Mouse (Mus musculus) erythroblast, embryonic 14.5 days (primary cell): Measurements from ENCODE around the gene Akr1c14. TPM values are rescaled to one million over a fixed set of nuclear protein-coding genes. Genes with fewer than 3 reads are reported as not detected.
"Not testable (repeated sequence)": the region's sequence is repeated elsewhere in the genome, so short reads cannot be mapped to it uniquely, and the experiment has no call there.

ENCODE experiments used
- H3K27me3 ChIP-seq: 2 replicates; pipeline ENCODE4 v1.6.1; 2012; ENCODE audit warnings: inconsistent platforms; ENCODE audit not compliant: control insufficient read depth
- H3K36me3 ChIP-seq: 2 replicates; pipeline ENCODE4 v1.6.1; 2012; ENCODE audit warnings: mild to moderate bottlenecking, inconsistent platforms; ENCODE audit not compliant: control insufficient read depth
- H3K4me1 ChIP-seq: 2 replicates; pipeline ENCODE4 v1.6.1; 2012; ENCODE audit warnings: inconsistent platforms; ENCODE audit not compliant: control insufficient read depth
- H3K4me3 ChIP-seq: replicated peaks from 2 replicates; pipeline ENCODE3; 2012; ENCODE audit warnings: moderate library complexity, mild to moderate bottlenecking, inconsistent platforms
- H3K9me3 ChIP-seq: 2 replicates; pipeline ENCODE4 v1.6.1; 2012; ENCODE audit warnings: low read length, inconsistent platforms, mixed read lengths; ENCODE audit not compliant: control insufficient read depth
- GATA1 ChIP-seq: IDR thresholded peaks from 2 replicates; pipeline ENCODE4 v1.6.1; 2012; ENCODE audit warnings: low read length, inconsistent platforms, mixed read lengths
- TAL1 ChIP-seq: IDR thresholded peaks from 3 replicates; pipeline ENCODE4 v1.6.1; 2012; ENCODE audit warnings: low read length, inconsistent platforms, mixed read lengths
- polyA plus RNA-seq: library from polyadenylated mRNA; stranded (reverse); fragments of >175 nt; gene quantifications from 2 replicates; pipeline ENCODE4 v1.2.3, GENCODE M21; 2012

Gene Akr1c14
- polyA plus RNA-seq, 1 experiment = not detected

DNA sequence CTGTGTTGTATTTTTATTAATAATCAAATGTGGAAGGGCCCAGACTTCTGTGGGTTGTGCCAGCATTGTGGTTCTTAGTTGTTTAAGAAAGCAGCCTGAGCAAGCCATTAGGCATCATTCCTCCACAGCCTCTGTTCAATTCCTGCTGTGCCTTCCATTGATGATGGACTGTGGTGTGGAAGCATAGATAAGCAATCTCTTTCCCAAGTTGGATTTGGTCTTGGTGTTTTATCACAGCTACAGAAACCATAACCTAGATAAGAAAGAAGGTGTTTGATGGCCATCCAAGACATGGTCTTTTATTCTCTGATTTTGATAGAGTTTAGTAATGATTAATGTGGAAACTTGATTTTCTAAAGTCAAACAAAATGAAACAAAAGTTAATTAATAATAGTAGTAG lies 844 bp downstream of the Akr1c14 start:
- Histone ChIP-seq H3K4me1 (no peaks in the 10 kb centered on the region), H3K9me3 (no peaks in the 10 kb centered on the region), H3K4me3 (no peak overlapping the region), H3K36me3 (no peaks in the 10 kb centered on the region), H3K27me3 (no peaks in the 10 kb centered on the region)
- no peak for TF ChIP-seq GATA1
- TF ChIP-seq TAL1 = no peak

GRCm38 (mm10) chr13:4055450-4055849 lies 6.6 kb downstream of the Akr1c14 start:
- H3K36me3 ChIP-seq = no peaks in the 10 kb centered on the region
- H3K9me3 ChIP-seq = no peaks in the 10 kb centered on the region
- no peak overlapping the region for H3K4me3 ChIP-seq
- H3K4me1 ChIP-seq = no peaks in the 10 kb centered on the region
- TF ChIP-seq GATA1 = no peak
- no peak for TF ChIP-seq TAL1
- no peaks in the 10 kb centered on the region for H3K27me3 ChIP-seq

- no peaks in the 10 kb centered on the region for H3K4me1 ChIP-seq
- no peak overlapping the region for H3K4me3 ChIP-seq
- H3K36me3 ChIP-seq = no peaks in the 10 kb centered on the region
- H3K9me3 ChIP-seq = no peaks in the 10 kb centered on the region
- H3K27me3 ChIP-seq = no peaks in the 10 kb centered on the region
- TF ChIP-seq TAL1 (no peak), GATA1 (no peak)
Measured at GRCm38 (mm10) chr13:4056211-4056610, 7.4 kb downstream of the Akr1c14 start.

DNA sequence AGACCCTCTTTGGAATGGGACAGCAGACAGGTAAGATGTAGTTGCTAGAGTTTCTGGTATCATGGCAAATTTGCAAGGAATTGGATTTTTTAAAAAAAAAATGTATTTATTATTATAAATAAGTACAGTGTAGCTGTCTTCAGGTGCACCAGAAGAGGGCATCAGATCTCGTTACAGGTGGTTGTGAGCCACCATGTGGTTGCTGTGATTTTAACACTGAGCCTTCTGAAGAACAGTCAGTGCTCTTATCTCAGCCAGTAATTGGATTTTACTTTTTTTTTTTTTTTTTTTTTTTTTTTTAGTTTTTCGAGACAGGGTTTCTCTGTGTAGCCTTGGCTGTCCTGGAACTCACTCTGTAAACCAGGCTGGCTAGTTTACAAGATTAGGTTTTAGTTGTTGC lies 9.4 kb downstream of the Akr1c14 start:
- not testable (repeated sequence) for H3K4me3 ChIP-seq, H3K4me1 ChIP-seq, H3K36me3 ChIP-seq, H3K9me3 ChIP-seq, H3K27me3 ChIP-seq

DNA sequence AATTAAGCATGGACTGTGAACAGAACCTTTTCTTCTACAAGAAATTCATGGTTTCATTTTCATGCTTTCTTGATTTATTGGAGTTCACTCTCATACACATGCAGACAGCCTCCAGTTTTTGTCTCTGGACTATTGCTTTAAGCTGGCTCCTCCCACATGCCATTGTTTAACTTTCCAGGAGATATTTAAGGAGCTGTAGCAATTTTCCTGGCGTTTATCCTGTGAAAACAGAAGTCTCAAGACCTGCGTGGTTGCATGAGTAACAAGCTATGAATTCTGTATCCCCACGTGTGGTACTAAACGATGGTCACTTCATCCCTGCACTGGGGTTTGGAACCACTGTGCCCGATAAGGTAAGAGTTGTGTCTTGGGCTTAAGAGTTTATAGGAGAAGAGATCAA lies 10.6 kb downstream of the Akr1c14 start:
- Histone ChIP-seq H3K4me1 (no peaks in the 10 kb centered on the region), H3K4me3 (no peak overlapping the region), H3K36me3 (no peaks in the 10 kb centered on the region), H3K9me3 (no peaks in the 10 kb centered on the region), H3K27me3 (no peaks in the 10 kb centered on the region)
- TF ChIP-seq TAL1 = no peak
- TF ChIP-seq GATA1 = no peak

DNA sequence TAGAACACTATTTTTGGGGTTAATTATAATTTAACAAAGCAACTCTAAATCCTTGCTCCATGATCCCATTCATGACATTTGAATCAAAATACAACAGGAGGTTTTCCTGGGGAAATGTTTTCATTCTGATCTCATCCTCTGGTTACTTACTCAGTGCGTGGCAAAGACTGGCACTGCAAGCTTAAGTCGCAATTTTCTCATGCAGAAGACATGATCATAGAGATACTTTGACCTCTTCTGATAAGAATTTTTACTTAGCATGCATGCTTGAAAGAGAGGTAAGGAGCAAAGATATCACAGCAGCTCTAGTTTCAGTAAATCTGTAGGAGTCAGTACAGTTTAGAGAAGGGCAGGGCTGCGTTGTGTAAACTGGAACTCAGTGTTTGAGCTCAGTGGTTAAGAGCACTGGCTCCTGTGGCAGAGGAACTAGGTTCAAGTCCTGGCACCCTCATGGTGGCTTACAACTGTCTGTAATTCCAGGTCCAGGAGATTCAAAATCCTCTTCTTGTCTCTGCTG lies 11.5 kb downstream of the Akr1c14 start:
- Histone ChIP-seq H3K27me3 (no peaks in the 10 kb centered on the region), H3K9me3 (no peaks in the 10 kb centered on the region), H3K4me3 (no peak overlapping the region), H3K36me3 (no peaks in the 10 kb centered on the region), H3K4me1 (no peaks in the 10 kb centered on the region)
- TF ChIP-seq TAL1 = no peak
- TF ChIP-seq GATA1 = no peak

- Histone ChIP-seq H3K36me3 (no peaks in the 10 kb centered on the region), H3K9me3 (peaks cover 6% of the 10 kb centered on the region), H3K27me3 (no peaks in the 10 kb centered on the region), H3K4me1 (no peaks in the 10 kb centered on the region), H3K4me3 (no peak overlapping the region)
- TF ChIP-seq TAL1 = no peak
- no peak for TF ChIP-seq GATA1
Measured at GRCm38 (mm10) chr13:4076517-4077435, 28.0 kb downstream of the Akr1c14 start.

- no peaks in the 10 kb centered on the region for H3K4me1 ChIP-seq
- peaks cover 6% of the 10 kb centered on the region for H3K9me3 ChIP-seq
- TF ChIP-seq GATA1 (no peak), TAL1 (no peak)
- no peak overlapping the region for H3K4me3 ChIP-seq
- H3K27me3 ChIP-seq = no peaks in the 10 kb centered on the region
- no peaks in the 10 kb centered on the region for H3K36me3 ChIP-seq
Measured at GRCm38 (mm10) chr13:4079876-4080275, 31.1 kb downstream of the Akr1c14 start.

GRCm38 (mm10) chr13:4101691-4102090 lies 52.9 kb downstream of the Akr1c14 start:
- no peaks in the 10 kb centered on the region for H3K9me3 ChIP-seq
- H3K4me1 ChIP-seq = no peaks in the 10 kb centered on the region
- H3K27me3 ChIP-seq = no peaks in the 10 kb centered on the region
- no peak overlapping the region for H3K4me3 ChIP-seq
- H3K36me3 ChIP-seq = no peaks in the 10 kb centered on the region
- TF ChIP-seq GATA1 (no peak), TAL1 (no peak)

- Histone ChIP-seq H3K36me3 (no peaks in the 10 kb centered on the region), H3K4me3 (no peak overlapping the region), H3K27me3 (no peaks in the 10 kb centered on the region), H3K9me3 (no peaks in the 10 kb centered on the region), H3K4me1 (no peaks in the 10 kb centered on the region)
- TF ChIP-seq TAL1 (no peak), GATA1 (no peak)
Measured at GRCm38 (mm10) chr13:4102721-4103120, 53.9 kb downstream of the Akr1c14 start.
